Mouse (Mus musculus): ENCODE results near the gene Trpc5os. TPM values are rescaled to one million over a fixed set of nuclear protein-coding genes. Genes with fewer than 3 reads are reported as not detected.

Trpc5os gene
- polyA plus RNA-seq, 1 experiment from 2014 or later: not detected

DNA sequence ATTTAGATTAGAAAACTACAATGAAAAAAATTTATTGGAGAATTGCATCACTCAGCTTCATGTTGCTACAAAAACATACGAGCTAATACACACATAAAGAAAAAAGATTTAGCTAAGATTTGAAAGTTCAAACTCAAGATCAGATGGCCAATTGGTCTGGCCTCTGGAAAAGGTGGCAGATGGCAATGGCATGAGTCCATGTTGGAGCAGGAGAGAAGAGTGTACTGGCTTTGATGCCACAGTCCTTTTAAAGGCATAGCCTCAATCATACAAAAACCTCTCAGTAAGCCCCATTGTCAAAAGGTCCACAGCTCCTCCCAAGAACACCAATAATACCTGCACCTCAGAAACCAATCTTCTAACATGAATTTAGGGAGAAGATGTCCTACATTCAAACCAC, 35.0 kb downstream of the Trpc5os start:
- Histone ChIP-seq H3K4me1 (replicated peaks; ENCODE audit: control insufficient read depth, insufficient read depth) (no peaks in the 10 kb centered on the region), H3K9me3 (ENCODE audit: control insufficient read depth, low read length) (no peaks in the 10 kb centered on the region), H3K9ac (ENCODE audit: low read length) (no peak overlapping the region), H3K36me3 (ENCODE audit: control insufficient read depth, insufficient read depth, low read length) (no peaks in the 10 kb centered on the region), H3K4me2 (replicated peaks; ENCODE audit: low read depth) (no peak overlapping the region), H3K4me3 (ENCODE audit: low read depth, low read length) (no peak overlapping the region), H3K27me3 (ENCODE audit: control insufficient read depth, insufficient read depth, low read length) (no peaks in the 10 kb centered on the region), H3K27ac (replicated peaks) (no peak overlapping the region)
- WGBS: 71% methylated on average over 1 of the region's 1 CpGs
- no peak for DNase-seq (ENCODE audit: low spot score)
- no peak for TF ChIP-seq EP300 (optimal IDR thresholded peaks at IDR 0.05)
- TF ChIP-seq CTCF (IDR thresholded peaks at IDR 0.05; ENCODE audit: low read depth): no peak
- ATAC-seq (ENCODE audit: low FRiP score, low TSS enrichment): no peak

DNA sequence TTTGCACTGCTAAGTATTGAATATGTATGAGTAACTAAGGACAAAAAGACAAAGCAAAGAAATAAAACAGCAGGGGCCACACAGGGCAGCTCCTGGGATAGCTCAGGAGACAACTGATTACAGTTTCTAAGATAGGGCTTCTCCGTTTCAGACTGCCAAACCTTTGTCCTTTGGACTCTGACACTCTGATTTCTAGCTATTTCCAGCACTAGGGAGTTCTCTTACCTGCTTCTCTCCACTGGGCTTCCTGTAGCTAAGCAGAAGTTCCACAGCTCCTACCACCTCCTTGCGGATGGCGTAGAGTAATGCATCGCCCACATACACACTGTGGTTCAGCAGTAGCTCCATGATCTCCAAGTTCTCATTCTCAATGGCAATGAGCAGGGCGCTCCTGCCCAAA, 66.9 kb downstream of the Trpc5os start:
- 81% methylated on average over 5 of the region's 5 CpGs for WGBS
- Histone ChIP-seq H3K27me3 (ENCODE audit: control insufficient read depth, insufficient read depth, low read length) (no peaks in the 10 kb centered on the region), H3K36me3 (ENCODE audit: control insufficient read depth, insufficient read depth, low read length) (no peaks in the 10 kb centered on the region), H3K27ac (replicated peaks) (no peak overlapping the region), H3K4me2 (replicated peaks; ENCODE audit: low read depth) (no peak overlapping the region), H3K9ac (ENCODE audit: low read length) (no peak overlapping the region), H3K4me3 (ENCODE audit: low read depth, low read length) (no peak overlapping the region), H3K9me3 (ENCODE audit: control insufficient read depth, low read length) (no peaks in the 10 kb centered on the region), H3K4me1 (replicated peaks; ENCODE audit: control insufficient read depth, insufficient read depth) (no peaks in the 10 kb centered on the region)
- ATAC-seq (ENCODE audit: low FRiP score, low TSS enrichment) (no peak), DNase-seq (ENCODE audit: low spot score) (no peak)
- TF ChIP-seq CTCF (IDR thresholded peaks at IDR 0.05; ENCODE audit: low read depth) (no peak), EP300 (optimal IDR thresholded peaks at IDR 0.05) (no peak)

DNA sequence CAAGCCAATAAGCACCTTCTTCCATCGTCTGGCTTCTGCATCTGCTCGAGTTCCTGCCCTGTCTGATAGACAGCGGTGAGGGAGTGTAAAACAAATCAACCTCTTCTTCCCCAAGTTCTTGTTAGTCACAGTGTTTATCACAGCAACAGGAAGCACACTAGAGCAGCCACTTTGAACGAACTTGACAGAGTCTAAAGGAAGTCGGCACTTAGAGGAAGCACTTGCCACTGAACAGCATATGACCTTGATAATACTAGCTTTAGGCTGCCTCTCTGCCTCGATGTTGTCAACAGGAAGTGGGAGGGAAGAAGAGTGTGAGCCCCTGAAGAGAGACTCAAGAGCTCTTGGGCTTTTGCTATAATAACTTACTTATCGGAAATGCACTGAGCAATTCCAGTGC, 69.7 kb downstream of the Trpc5os start:
- Histone ChIP-seq H3K4me2 (replicated peaks; ENCODE audit: low read depth) (no peak overlapping the region), H3K9me3 (ENCODE audit: control insufficient read depth, low read length) (no peaks in the 10 kb centered on the region), H3K36me3 (ENCODE audit: control insufficient read depth, insufficient read depth, low read length) (no peaks in the 10 kb centered on the region), H3K27me3 (ENCODE audit: control insufficient read depth, insufficient read depth, low read length) (no peaks in the 10 kb centered on the region), H3K4me1 (replicated peaks; ENCODE audit: control insufficient read depth, insufficient read depth) (no peaks in the 10 kb centered on the region), H3K4me3 (ENCODE audit: low read depth, low read length) (no peak overlapping the region), H3K27ac (replicated peaks) (no peak overlapping the region), H3K9ac (ENCODE audit: low read length) (no peak overlapping the region)
- TF ChIP-seq EP300 (optimal IDR thresholded peaks at IDR 0.05) (no peak), CTCF (IDR thresholded peaks at IDR 0.05; ENCODE audit: low read depth) (no peak)
- no peak for DNase-seq (ENCODE audit: low spot score)
- ATAC-seq (ENCODE audit: low FRiP score, low TSS enrichment): no peak
- 60% methylated on average over 7 of the region's 7 CpGs for WGBS

Other genes starting within 250 kb of the Trpc5os start
- gene Alg13, start 138.8 kb upstream of the Trpc5os start, polyA plus RNA-seq (2015; fragmentation: Nextera tagmentation; extraction: Ambion mirVana): 9.3 and 10.6 TPM in 2 replicates
- 0.05 TPM in 2 replicates for gene Trpc5, start 231.6 kb downstream of the Trpc5os start, polyA plus RNA-seq (2015; fragmentation: Nextera tagmentation; extraction: Ambion mirVana)
- gene Rtl4, start 232.3 kb downstream of the Trpc5os start, polyA plus RNA-seq (2015; fragmentation: Nextera tagmentation; extraction: Ambion mirVana): 0.18 and 0.23 TPM in 2 replicates

Measured in stomach, postnatal 0 days (tissue).